Mouse (Mus musculus) CD4-positive, CD25-positive, alpha-beta regulatory T cell (primary cell): ENCODE measurements around the gene Shc3. TPM values are rescaled to one million over a fixed set of nuclear protein-coding genes. Genes with fewer than 3 reads are reported as not detected.

Experiments
- polyA plus RNA-seq: library from polyadenylated mRNA; unstranded; fragments of 100-300 nt; shearing (Covaris generic); gene quantifications from one replicate; pipeline ENCODE4 v1.2.1, GENCODE M21; 2017

Shc3 gene
- 0.07 TPM for polyA plus RNA-seq

GRCm38 (mm10) chr13:51568911-51569684, at the start of gene Shc3:
Gene Shc3, minus strand, starts transcription at chr13:51569419.

GRCm38 (mm10) chr13:51408519-51409001, 160.7 kb downstream of the Shc3 start, which contains the start of gene S1pr3:
Gene S1pr3, plus strand, starts transcription at chr13:51408639.

Other genes starting within 250 kb of the Shc3 start
- 0.16 TPM for gene S1pr3, start 160.8 kb downstream of the Shc3 start, polyA plus RNA-seq
- gene Cks2, start 75.8 kb upstream of the Shc3 start, polyA plus RNA-seq = 28.8 TPM
- 41.5 TPM for gene Secisbp2, start 82.3 kb upstream of the Shc3 start, polyA plus RNA-seq
- 240 TPM for gene Sema4d, start 224.3 kb upstream of the Shc3 start, polyA plus RNA-seq